Mouse (Mus musculus): ENCODE measurements around the gene Aunip.

The Aunip gene

GRCm38 (mm10) chr4:134510845-134511411 lies at the start of gene Aunip:
TSS of gene Aunip (plus strand) at chr4:134510999.
- peak; percentile 91 for DNase-seq (ENCODE audit: low read depth, low spot score)

GRCm38 (mm10) chr4:134461252-134461651 lies 49.5 kb upstream of the Aunip start:
- DNase-seq (ENCODE audit: low read depth, low spot score), result no peak

- DNase-seq (ENCODE audit: low read depth, low spot score), result no peak
Observed at GRCm38 (mm10) chr4:134465789-134466188, 45.0 kb upstream of the Aunip start.

- no peak for DNase-seq (ENCODE audit: low read depth, low spot score)
Observed at GRCm38 (mm10) chr4:134466381-134467262, 44.2 kb upstream of the Aunip start.

- DNase-seq (ENCODE audit: low read depth, low spot score), result no peak
Observed at GRCm38 (mm10) chr4:134467435-134468214, 43.2 kb upstream of the Aunip start.

GRCm38 (mm10) chr4:134468215-134468575 lies 42.6 kb upstream of the Aunip start, which contains the start of gene Stmn1:
TSS of gene Stmn1 (plus strand) at chr4:134468320.
- peak; percentile 83 for DNase-seq (ENCODE audit: low read depth, low spot score)

- DNase-seq (ENCODE audit: low read depth, low spot score), result peak; percentile 65
Observed at GRCm38 (mm10) chr4:134468578-134469266, 42.1 kb upstream of the Aunip start.

- DNase-seq (ENCODE audit: low read depth, low spot score), result no peak
Observed at GRCm38 (mm10) chr4:134469341-134469796, 41.4 kb upstream of the Aunip start.

GRCm38 (mm10) chr4:134469985-134470384 lies 40.8 kb upstream of the Aunip start:
- DNase-seq (ENCODE audit: low read depth, low spot score), result no peak

GRCm38 (mm10) chr4:134471469-134471868 lies 39.3 kb upstream of the Aunip start:
- no peak for DNase-seq (ENCODE audit: low read depth, low spot score)

- no peak for DNase-seq (ENCODE audit: low read depth, low spot score)
Observed at GRCm38 (mm10) chr4:134473764-134474163, 37.0 kb upstream of the Aunip start.

- no peak for DNase-seq (ENCODE audit: low read depth, low spot score)
Observed at GRCm38 (mm10) chr4:134474240-134474639, 36.6 kb upstream of the Aunip start.

- DNase-seq (ENCODE audit: low read depth, low spot score), result no peak
Observed at GRCm38 (mm10) chr4:134476899-134477298, 33.9 kb upstream of the Aunip start.

GRCm38 (mm10) chr4:134478031-134478430 lies 32.8 kb upstream of the Aunip start:
- DNase-seq (ENCODE audit: low read depth, low spot score), result peak; percentile 73

GRCm38 (mm10) chr4:134479839-134480238 lies 31.0 kb upstream of the Aunip start:
- DNase-seq (ENCODE audit: low read depth, low spot score), result peak; percentile 56

- peak; percentile 32 for DNase-seq (ENCODE audit: low read depth, low spot score)
Observed at GRCm38 (mm10) chr4:134480864-134481263, 29.9 kb upstream of the Aunip start.

- no peak for DNase-seq (ENCODE audit: low read depth, low spot score)
Observed at GRCm38 (mm10) chr4:134481270-134481669, 29.5 kb upstream of the Aunip start.

GRCm38 (mm10) chr4:134482442-134482841 lies 28.4 kb upstream of the Aunip start:
- no peak for DNase-seq (ENCODE audit: low read depth, low spot score)

GRCm38 (mm10) chr4:134483078-134483688 lies 27.6 kb upstream of the Aunip start:
- no peak for DNase-seq (ENCODE audit: low read depth, low spot score)

- no peak for DNase-seq (ENCODE audit: low read depth, low spot score)
Observed at GRCm38 (mm10) chr4:134483696-134484095, 27.1 kb upstream of the Aunip start.

GRCm38 (mm10) chr4:134484231-134484630 lies 26.6 kb upstream of the Aunip start:
- no peak for DNase-seq (ENCODE audit: low read depth, low spot score)
